Mouse (Mus musculus): ENCODE measurements around the gene Pcbp2. TPM values are rescaled to one million over a fixed set of nuclear protein-coding genes. Genes with fewer than 3 reads are reported as not detected.

The Pcbp2 gene
- polyA plus RNA-seq, 1 experiment from 2014 or later = 183 TPM

- H3K36me3 ChIP-seq = peaks cover under 1% of the 10 kb centered on the region; the same call in 1 of the 2 replicates
- H3K9me3 ChIP-seq = no peaks in the 10 kb centered on the region
- H3K4me1 ChIP-seq = peaks cover 52% of the 10 kb centered on the region
- no peaks in the 10 kb centered on the region for H3K27me3 ChIP-seq (ENCODE audit: insufficient read depth, poor library complexity, severe bottlenecking)
- no peak overlapping the region for H3K4me3 ChIP-seq
- peak; percentile 74 for DNase-seq (ENCODE audit: low spot score)
- H3K27ac ChIP-seq = no peak overlapping the region
Observed at GRCm38 (mm10) chr15:102512471-102512870, 42.1 kb downstream of the Pcbp2 start.

DNA sequence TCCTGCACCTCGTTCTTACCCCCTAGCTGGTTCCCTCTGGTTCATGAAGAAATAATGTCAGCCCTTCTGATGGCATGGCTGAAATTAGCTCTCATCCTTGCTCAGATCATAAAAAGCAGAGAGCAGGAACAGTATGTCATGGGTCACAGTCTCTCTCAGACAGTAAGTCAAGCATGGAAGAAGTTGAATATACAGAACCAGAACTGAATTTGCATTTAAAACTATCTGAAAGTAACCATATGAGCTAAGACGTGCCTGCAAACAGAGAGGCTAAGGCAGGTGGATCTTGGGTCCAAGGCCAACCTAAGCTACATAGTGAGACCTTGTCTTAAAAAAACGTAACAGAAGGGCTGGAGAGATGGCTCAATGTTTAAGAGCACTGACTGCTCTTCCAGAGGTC, 42.7 kb downstream of the Pcbp2 start:
- H3K27ac ChIP-seq = no peak overlapping the region
- H3K36me3 ChIP-seq = no peaks in the 10 kb centered on the region
- peak; percentile 17 for DNase-seq (ENCODE audit: low spot score)
- H3K9me3 ChIP-seq = no peaks in the 10 kb centered on the region
- whole genome bisulfite sequencing = 82% methylated on average over 3 of the region's 3 CpGs
- H3K27me3 ChIP-seq (ENCODE audit: insufficient read depth, poor library complexity, severe bottlenecking) = no peaks in the 10 kb centered on the region
- H3K4me3 ChIP-seq = no peak overlapping the region
- H3K4me1 ChIP-seq = peaks cover 52% of the 10 kb centered on the region

- Histone ChIP-seq H3K36me3 (0 out of 2 replicates have a peak, but pooled peaks cover under 1% of the 10 kb centered on the region), H3K4me1 (peaks cover 54% of the 10 kb centered on the region), H3K9me3 (no peaks in the 10 kb centered on the region), H3K27ac (0 out of 2 replicates have a peak overlapping the region, but pooled peaks have one; percentile 88), H3K27me3 (ENCODE audit: insufficient read depth, poor library complexity, severe bottlenecking) (no peaks in the 10 kb centered on the region), H3K4me3 (0 out of 2 replicates have a peak overlapping the region, but pooled peaks have one; percentile 81)
- peak; percentile 9 for DNase-seq (ENCODE audit: low spot score)
- WGBS = 75% methylated on average over 2 of the region's 2 CpGs
Observed at GRCm38 (mm10) chr15:102515261-102515660, 44.9 kb downstream of the Pcbp2 start.

GRCm38 (mm10) chr15:102515791-102516190, 45.5 kb downstream of the Pcbp2 start:
- peaks cover 58% of the 10 kb centered on the region for H3K4me1 ChIP-seq
- peak; percentile 56 for DNase-seq (ENCODE audit: low spot score)
- H3K27ac ChIP-seq = peak overlapping the region; percentile 88
- H3K9me3 ChIP-seq = no peaks in the 10 kb centered on the region
- WGBS = 51% methylated on average over 4 of the region's 4 CpGs
- H3K27me3 ChIP-seq (ENCODE audit: insufficient read depth, poor library complexity, severe bottlenecking) = no peaks in the 10 kb centered on the region
- H3K36me3 ChIP-seq = peaks cover 6% of the 10 kb centered on the region; the same call in 1 of the 2 replicates
- peak overlapping the region; percentile 81 for H3K4me3 ChIP-seq

GRCm38 (mm10) chr15:102516293-102516692, 46.0 kb downstream of the Pcbp2 start:
- peak overlapping the region; percentile 88 for H3K27ac ChIP-seq
- H3K4me1 ChIP-seq = peaks cover 54% of the 10 kb centered on the region
- H3K27me3 ChIP-seq (ENCODE audit: insufficient read depth, poor library complexity, severe bottlenecking) = no peaks in the 10 kb centered on the region
- WGBS = under 1% methylated on average over 12 of the region's 12 CpGs
- no peaks in the 10 kb centered on the region for H3K9me3 ChIP-seq
- DNase-seq (ENCODE audit: low spot score) = peak; percentile 77
- H3K4me3 ChIP-seq = peak overlapping the region; percentile 81
- H3K36me3 ChIP-seq = peaks cover 11% of the 10 kb centered on the region

DNA sequence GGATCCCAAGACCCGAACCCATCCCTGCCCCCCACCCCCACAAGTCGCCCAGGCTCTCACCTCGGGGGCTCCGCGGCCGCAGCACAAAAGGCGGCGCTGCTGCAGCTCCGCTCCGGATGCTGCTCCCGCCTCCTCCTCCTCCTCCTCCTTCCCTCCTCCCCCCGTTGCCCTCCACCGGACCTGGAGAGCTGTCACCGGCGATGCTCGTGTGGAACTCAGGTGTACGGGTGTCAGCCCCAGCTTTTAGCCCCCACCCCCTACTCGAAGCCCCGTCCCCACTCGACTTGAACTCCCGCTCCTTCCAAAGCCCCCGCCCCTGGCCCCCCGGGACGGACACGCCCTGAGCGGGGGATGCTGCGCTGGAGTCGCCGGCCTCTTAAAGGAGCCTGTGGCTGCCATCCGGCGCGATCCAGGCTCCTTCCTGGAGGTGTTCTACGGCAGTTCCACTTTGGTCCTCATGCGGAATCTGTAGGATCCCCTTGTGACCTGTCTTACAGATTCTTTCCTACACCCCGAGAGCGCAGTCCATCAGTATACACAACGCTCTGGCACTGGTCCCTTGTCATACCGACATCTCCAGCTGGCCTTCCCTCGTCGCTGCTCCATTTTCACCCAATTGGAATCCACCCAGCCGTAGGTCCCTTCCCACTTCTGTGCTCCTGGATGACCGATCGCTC, 46.5 kb downstream of the Pcbp2 start, which contains the start of gene Map3k12:
TSS of gene Map3k12 (minus strand) at position 337 of the 677 bp plus-strand sequence.
- Histone ChIP-seq H3K4me1 (peaks cover 48% of the 10 kb centered on the region), H3K9me3 (no peaks in the 10 kb centered on the region), H3K27ac (peak within 1 kb of the TSS; percentile 98), H3K27me3 (ENCODE audit: insufficient read depth, poor library complexity, severe bottlenecking) (no peaks in the 10 kb centered on the region), H3K36me3 (peaks cover 16% of the 10 kb centered on the region), H3K4me3 (peak within 1 kb of the TSS; percentile 81)
- peak; percentile 91 for DNase-seq (ENCODE audit: low spot score)
- under 1% methylated on average over 41 of the region's 43 CpGs for WGBS

DNA sequence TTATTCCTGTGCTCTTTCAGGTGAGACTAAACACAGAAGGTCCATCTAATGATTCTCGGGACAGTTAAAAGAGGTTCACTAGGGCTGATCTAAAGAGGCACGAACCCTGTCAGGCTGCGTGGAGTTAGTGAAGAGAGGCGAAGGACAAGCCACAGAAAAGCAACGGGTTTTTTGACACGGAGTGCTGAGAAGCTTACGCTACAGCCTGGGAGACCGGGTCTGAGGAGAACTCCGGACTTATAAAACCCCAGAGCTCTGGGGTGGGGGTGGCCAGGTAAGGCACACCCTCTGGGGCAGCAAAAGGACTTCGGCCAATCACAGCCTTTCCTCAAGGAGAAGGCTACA, 47.3 kb downstream of the Pcbp2 start:
- peaks cover 24% of the 10 kb centered on the region for H3K36me3 ChIP-seq
- H3K4me1 ChIP-seq = peaks cover 41% of the 10 kb centered on the region
- under 1% methylated on average over 10 of the region's 10 CpGs for WGBS
- H3K27ac ChIP-seq = peak overlapping the region; percentile 88
- no peak for DNase-seq (ENCODE audit: low spot score)
- H3K27me3 ChIP-seq (ENCODE audit: insufficient read depth, poor library complexity, severe bottlenecking) = no peaks in the 10 kb centered on the region
- peak overlapping the region; percentile 81 for H3K4me3 ChIP-seq
- H3K9me3 ChIP-seq = no peaks in the 10 kb centered on the region

GRCm38 (mm10) chr15:102517976-102518858, 47.9 kb downstream of the Pcbp2 start, which contains the start of gene Tarbp2:
Gene Tarbp2, plus strand, starts transcription at chr15:102518192.
- Histone ChIP-seq H3K4me3 (peak within 1 kb of the TSS; percentile 81), H3K27ac (peak within 1 kb of the TSS; percentile 98), H3K4me1 (peaks cover 37% of the 10 kb centered on the region), H3K27me3 (ENCODE audit: insufficient read depth, poor library complexity, severe bottlenecking) (no peaks in the 10 kb centered on the region), H3K9me3 (no peaks in the 10 kb centered on the region), H3K36me3 (peaks cover 29% of the 10 kb centered on the region)
- peak; percentile 100 for DNase-seq (ENCODE audit: low spot score)
- WGBS = under 1% methylated on average over 60 of the region's 60 CpGs

- DNase-seq (ENCODE audit: low spot score) = no peak
- H3K4me1 ChIP-seq = peaks cover 38% of the 10 kb centered on the region
- H3K4me3 ChIP-seq = peak overlapping the region; percentile 81
- peaks cover 33% of the 10 kb centered on the region for H3K36me3 ChIP-seq
- 18% methylated on average over 9 of the region's 9 CpGs for WGBS
- H3K27me3 ChIP-seq (ENCODE audit: insufficient read depth, poor library complexity, severe bottlenecking) = no peaks in the 10 kb centered on the region
- H3K9me3 ChIP-seq = no peaks in the 10 kb centered on the region
- H3K27ac ChIP-seq = peak overlapping the region; percentile 98
Observed at GRCm38 (mm10) chr15:102518859-102519201, 48.5 kb downstream of the Pcbp2 start.

DNA sequence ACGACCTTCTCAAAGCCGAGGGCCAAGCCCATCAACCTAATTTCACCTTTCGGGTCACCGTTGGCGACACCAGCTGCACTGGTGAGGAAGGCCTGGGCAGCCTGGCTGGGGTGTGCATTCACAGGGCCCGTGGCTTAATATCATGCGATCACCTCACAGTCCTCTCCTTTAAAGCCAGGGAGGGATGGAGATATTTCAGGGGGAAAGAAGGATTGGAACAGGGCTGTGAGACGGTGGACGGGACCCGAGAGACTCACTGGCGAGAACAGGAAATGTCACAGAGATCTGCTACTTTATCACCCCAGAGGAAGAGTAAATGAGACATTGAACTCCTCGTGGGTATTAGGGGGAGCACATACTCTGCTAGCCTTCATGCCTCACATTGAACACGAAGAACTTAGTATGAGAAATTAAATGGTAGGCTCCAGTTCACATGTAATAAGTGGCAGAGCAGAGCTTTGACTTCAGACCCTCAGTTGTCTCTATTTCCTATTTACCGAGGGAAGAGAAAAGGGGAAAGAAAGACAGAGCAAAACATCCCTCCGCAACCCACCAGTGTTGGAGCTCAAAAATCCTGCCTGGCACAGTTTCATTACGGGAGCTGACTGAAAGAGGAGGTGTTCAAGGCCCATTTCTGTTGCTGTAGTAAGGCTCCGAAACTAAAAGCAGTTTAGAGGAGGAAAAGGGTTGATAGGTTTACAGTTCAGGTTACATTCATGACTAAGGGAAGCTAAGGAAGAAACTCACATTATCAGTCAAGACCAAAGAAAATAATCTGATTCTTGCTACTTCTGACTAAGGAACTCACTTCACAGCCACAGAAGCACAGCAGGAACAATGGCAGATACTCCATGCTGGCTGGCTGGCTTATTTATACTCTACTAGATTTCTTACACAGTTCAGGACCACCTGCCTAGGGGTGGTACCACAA, 49.1 kb downstream of the Pcbp2 start:
- Histone ChIP-seq H3K4me3 (peak overlapping the region; percentile 81), H3K36me3 (peaks cover 39% of the 10 kb centered on the region), H3K4me1 (peaks cover 40% of the 10 kb centered on the region), H3K27me3 (ENCODE audit: insufficient read depth, poor library complexity, severe bottlenecking) (no peaks in the 10 kb centered on the region), H3K9me3 (no peaks in the 10 kb centered on the region), H3K27ac (peak overlapping the region; percentile 98; the same call in 1 of the 2 replicates)
- WGBS = 60% methylated on average over 17 of the region's 17 CpGs
- no peak for DNase-seq (ENCODE audit: low spot score)

DNA sequence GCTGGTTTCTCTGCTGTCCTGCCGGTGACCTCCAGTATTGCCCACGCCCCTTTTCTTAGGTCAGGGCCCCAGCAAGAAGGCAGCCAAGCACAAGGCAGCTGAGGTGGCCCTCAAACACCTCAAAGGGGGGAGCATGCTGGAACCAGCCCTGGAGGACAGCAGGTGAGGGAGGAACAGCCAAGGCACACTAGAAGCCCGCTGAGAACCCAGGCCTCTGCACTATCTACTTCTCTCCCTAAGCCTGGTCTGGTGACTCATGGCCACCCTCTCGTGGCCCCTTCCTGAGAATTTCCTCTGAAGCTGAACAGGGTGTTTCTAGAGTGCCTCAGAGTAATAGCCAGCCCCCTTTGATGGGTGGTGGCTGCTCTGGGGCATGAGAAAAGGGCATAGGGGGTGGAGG, 50.1 kb downstream of the Pcbp2 start:
- DNase-seq (ENCODE audit: low spot score) = no peak
- Histone ChIP-seq H3K9me3 (no peaks in the 10 kb centered on the region), H3K27ac (peak overlapping the region; percentile 59; the same call in 1 of the 2 replicates), H3K27me3 (ENCODE audit: insufficient read depth, poor library complexity, severe bottlenecking) (no peaks in the 10 kb centered on the region), H3K4me1 (peaks cover 40% of the 10 kb centered on the region), H3K36me3 (peaks cover 45% of the 10 kb centered on the region), H3K4me3 (peak overlapping the region; percentile 13; the same call in 1 of the 2 replicates)
- 65% methylated on average over 4 of the region's 4 CpGs for WGBS

GRCm38 (mm10) chr15:102521480-102521879, 51.1 kb downstream of the Pcbp2 start:
- peaks cover 45% of the 10 kb centered on the region for H3K36me3 ChIP-seq
- 84% methylated on average over 4 of the region's 4 CpGs for WGBS
- H3K4me3 ChIP-seq = no peak overlapping the region
- H3K27me3 ChIP-seq (ENCODE audit: insufficient read depth, poor library complexity, severe bottlenecking) = no peaks in the 10 kb centered on the region
- no peak for DNase-seq (ENCODE audit: low spot score)
- no peak overlapping the region for H3K27ac ChIP-seq
- no peaks in the 10 kb centered on the region for H3K9me3 ChIP-seq
- peaks cover 29% of the 10 kb centered on the region for H3K4me1 ChIP-seq

Measured in heart, embryonic 10.5 days (tissue).